Mouse (Mus musculus) spleen, adult 2 months (tissue): ENCODE measurements around the gene Fbxl18. TPM values are rescaled to one million over a fixed set of nuclear protein-coding genes. Genes with fewer than 3 reads are reported as not detected.

Source experiments
- DNase-seq, 2 experiments: peaks; one replicate each; pipeline versions ENCODE4 v3.0.0 to v3.0.0-alpha.2; 2012 to 2021; ENCODE audit warnings: low spot score in 2 of 2, low read depth in 1 of 2
- H3K27ac ChIP-seq: fragments of 200-500 bp; 2 replicates; pipeline ENCODE4 v1.5.1; 2012; ENCODE audit warnings: low read length, inconsistent platforms; ENCODE audit not compliant: insufficient read depth
- H3K27me3 ChIP-seq: fragments of 200-500 bp; 2 replicates; pipeline ENCODE4 v1.6.1; 2012; ENCODE audit warnings: mild to moderate bottlenecking, moderate library complexity, low read length, inconsistent platforms; ENCODE audit not compliant: control insufficient read depth, insufficient read depth
- H3K36me3 ChIP-seq: fragments of 200-500 bp; 2 replicates; pipeline ENCODE4 v1.6.1; 2012; ENCODE audit warnings: mild to moderate bottlenecking, low read length, inconsistent platforms; ENCODE audit not compliant: control insufficient read depth, insufficient read depth
- H3K4me1 ChIP-seq: fragments of 200-500 bp; 2 replicates; pipeline ENCODE4 v1.6.1; 2011; ENCODE audit warnings: inconsistent platforms; ENCODE audit not compliant: control insufficient read depth, insufficient read depth, insufficient read length
- H3K4me3 ChIP-seq: fragments of 200-500 bp; 2 replicates; pipeline ENCODE4 v1.5.1; 2011; ENCODE audit warnings: mild to moderate bottlenecking, inconsistent platforms; ENCODE audit not compliant: insufficient read depth, insufficient read length; ENCODE audit errors: extremely low read depth
- CTCF ChIP-seq: fragments of 200-500 bp; IDR thresholded peaks from 2 replicates; pipeline ENCODE4 v1.5.1; 2011; ENCODE audit warnings: mild to moderate bottlenecking, inconsistent platforms; ENCODE audit not compliant: insufficient read depth, insufficient read length, insufficient replicate concordance; ENCODE audit errors: extremely low read depth
- POLR2A ChIP-seq: fragments of 200-500 bp; IDR thresholded peaks from 2 replicates; pipeline ENCODE4 v1.6.1; 2011; ENCODE audit warnings: low read depth, low read length, inconsistent platforms
- whole genome bisulfite sequencing: fragments of 180-500 bp; shearing (Covaris S2); methylation state at CpG from one replicate; pipeline ENCODE4 v1.1.7; 2018; 5-methylcytosine and 5-hydroxymethylcytosine counted together
- polyA plus RNA-seq: library from polyadenylated mRNA; depleted of rRNA; stranded (reverse); fragments of >200 nt; gene quantifications from 2 replicates; pipeline ENCODE4 v1.2.3, GENCODE M21; 2012

The Fbxl18 gene
- polyA plus RNA-seq, 1 experiment, result 15.8 TPM

- Histone ChIP-seq H3K4me1 (no peaks in the 10 kb centered on the region), H3K36me3 (peaks cover 4% of the 10 kb centered on the region; the same call in 1 of the 2 replicates), H3K27me3 (no peaks in the 10 kb centered on the region), H3K4me3 (no peak overlapping the region), H3K27ac (no peak overlapping the region)
- no peak for DNase-seq
- TF ChIP-seq CTCF (no peak), POLR2A (no peak)
- WGBS, result 93% methylated on average over 7 of the region's 7 CpGs
Observed at GRCm38 (mm10) chr5:142873718-142874117, 21.5 kb downstream of the Fbxl18 start.

- no peak overlapping the region for H3K4me3 ChIP-seq
- no peaks in the 10 kb centered on the region for H3K4me1 ChIP-seq
- TF ChIP-seq CTCF, result no peak
- TF ChIP-seq POLR2A, result no peak
- no peak overlapping the region for H3K27ac ChIP-seq
- H3K27me3 ChIP-seq, result no peaks in the 10 kb centered on the region
- no peak for DNase-seq
- 69% methylated on average over 12 of the region's 12 CpGs for WGBS
- H3K36me3 ChIP-seq, result peaks cover 4% of the 10 kb centered on the region
Observed at GRCm38 (mm10) chr5:142871765-142872164, 23.5 kb downstream of the Fbxl18 start.

- Histone ChIP-seq H3K4me3 (no peak overlapping the region), H3K4me1 (no peaks in the 10 kb centered on the region), H3K36me3 (peaks cover 4% of the 10 kb centered on the region), H3K27ac (no peak overlapping the region), H3K27me3 (no peaks in the 10 kb centered on the region)
- TF ChIP-seq CTCF (no peak), POLR2A (no peak)
- 87% methylated on average over 13 of the region's 13 CpGs for WGBS
- no peak for DNase-seq
Observed at GRCm38 (mm10) chr5:142869463-142869862, 25.8 kb downstream of the Fbxl18 start.

- no peaks in the 10 kb centered on the region for H3K4me1 ChIP-seq
- H3K27me3 ChIP-seq, result no peaks in the 10 kb centered on the region
- H3K4me3 ChIP-seq, result no peak overlapping the region
- H3K27ac ChIP-seq, result no peak overlapping the region
- no peak for TF ChIP-seq CTCF
- TF ChIP-seq POLR2A, result no peak
- WGBS, result 15% methylated on average over 16 of the region's 16 CpGs
- no peak for DNase-seq
- H3K36me3 ChIP-seq, result no peaks in the 10 kb centered on the region
Observed at GRCm38 (mm10) chr5:142857763-142858229, 37.4 kb downstream of the Fbxl18 start.

GRCm38 (mm10) chr5:142856408-142856807 lies 38.8 kb downstream of the Fbxl18 start:
- H3K36me3 ChIP-seq, result no peaks in the 10 kb centered on the region
- TF ChIP-seq CTCF (no peak), POLR2A (no peak)
- no peak overlapping the region for H3K4me3 ChIP-seq
- DNase-seq, result no peak
- H3K4me1 ChIP-seq, result no peaks in the 10 kb centered on the region
- H3K27me3 ChIP-seq, result no peaks in the 10 kb centered on the region
- 90% methylated on average over 4 of the region's 4 CpGs for WGBS
- H3K27ac ChIP-seq, result no peak overlapping the region

- no peaks in the 10 kb centered on the region for H3K27me3 ChIP-seq
- H3K4me3 ChIP-seq, result no peak overlapping the region
- H3K36me3 ChIP-seq, result no peaks in the 10 kb centered on the region
- TF ChIP-seq POLR2A (no peak), CTCF (no peak)
- no peak for DNase-seq
- H3K27ac ChIP-seq, result no peak overlapping the region
- 86% methylated on average over 10 of the region's 10 CpGs for WGBS
- H3K4me1 ChIP-seq, result no peaks in the 10 kb centered on the region
Observed at GRCm38 (mm10) chr5:142854877-142855276, 40.3 kb downstream of the Fbxl18 start.

- WGBS, result 57% methylated on average over 6 of the region's 6 CpGs
- no peaks in the 10 kb centered on the region for H3K36me3 ChIP-seq
- TF ChIP-seq CTCF (no peak), POLR2A (no peak)
- H3K4me3 ChIP-seq, result no peak overlapping the region
- H3K4me1 ChIP-seq, result no peaks in the 10 kb centered on the region
- no peak for DNase-seq
- no peaks in the 10 kb centered on the region for H3K27me3 ChIP-seq
- H3K27ac ChIP-seq, result no peak overlapping the region
Observed at GRCm38 (mm10) chr5:142853585-142853984, 41.6 kb downstream of the Fbxl18 start.
